Mouse (Mus musculus): ENCODE measurements at regions not wholly inside any gene's neighbourhood (a gene's known extent, or its start where the extent isn't known, plus 50 kb on each side); places are given as distances from the start of the nearest gene placed in this dataset.

DNA sequence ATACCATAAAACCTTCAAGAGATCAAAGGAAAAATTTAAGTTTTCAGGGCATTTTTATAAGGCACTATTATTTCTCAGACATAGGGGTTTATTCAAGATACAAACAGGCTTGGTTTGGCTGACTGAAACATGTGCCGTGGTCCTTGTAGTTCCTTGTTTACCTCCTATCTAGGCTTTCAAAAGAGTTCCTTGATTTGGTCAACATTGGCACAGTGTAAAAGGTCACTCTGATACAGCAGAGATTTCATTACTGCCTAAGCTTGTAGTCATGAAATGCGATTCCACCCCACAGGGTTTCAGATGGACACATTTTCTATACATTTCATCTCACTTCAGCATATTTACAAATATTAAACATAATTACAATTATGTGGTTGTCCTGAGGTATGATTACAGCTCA lies 85.6 kb downstream of the Car2 start:
- TF ChIP-seq CTCF (IDR thresholded peaks at IDR 0.05; ENCODE audit: insufficient read depth, low read length) (no peak), POLR2A (IDR thresholded peaks at IDR 0.05; ENCODE audit: borderline replicate concordance, extremely low read depth, low read depth, low read length) (no peak)

All from lung, adult 2 months (tissue).